Mouse (Mus musculus): ENCODE measurements around the gene Rhoh. TPM values are rescaled to one million over a fixed set of nuclear protein-coding genes. Genes with fewer than 3 reads are reported as not detected.
A peak's percentile ranks its signal among the peaks of the same experiment; 100 is the strongest.

The Rhoh gene
- total RNA-seq (2021), result 1 to 10 TPM in 1 of 2 experiments, under 1 TPM in 1; 0.81 to 1.1 TPM

DNA sequence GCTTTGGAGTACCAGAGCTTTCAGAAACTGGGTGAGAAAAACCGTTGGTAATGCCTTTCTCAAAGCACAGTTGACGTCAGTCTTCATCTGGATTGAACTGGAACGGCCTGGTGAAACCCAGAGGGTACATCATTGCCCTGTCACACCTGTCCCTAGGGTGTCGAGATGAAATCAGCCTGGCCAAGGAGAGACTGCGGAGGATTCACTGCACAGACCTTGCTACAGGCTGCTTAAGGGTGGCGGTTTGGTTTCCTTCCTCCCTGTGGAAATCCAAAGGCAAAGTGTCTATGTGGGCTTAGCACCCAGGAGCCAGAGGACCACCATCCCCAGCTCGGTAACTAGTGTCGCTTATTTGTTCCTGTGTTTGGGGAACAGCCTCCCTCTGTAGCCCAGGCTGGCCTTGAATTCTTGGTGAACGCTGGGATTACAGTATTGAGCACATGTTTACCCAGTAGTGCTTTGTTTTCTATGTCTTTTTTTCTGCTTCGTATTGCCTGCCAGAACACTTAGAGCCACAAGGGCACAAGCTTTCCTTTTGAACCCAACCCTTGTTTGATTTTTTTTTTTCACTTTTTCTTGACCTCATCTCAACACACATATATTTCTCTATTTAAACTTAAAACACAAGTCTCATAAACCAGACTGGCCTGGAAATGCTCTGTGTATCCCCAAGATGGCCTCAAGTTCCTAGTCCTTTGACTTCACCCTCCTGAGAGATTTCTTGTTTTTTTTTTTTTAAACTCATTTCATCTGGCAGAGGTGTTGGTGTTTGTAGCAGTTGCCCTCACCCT lies at the start of gene Rhoh:
TSS of gene Rhoh (plus strand) at position 60 of the 791 bp plus-strand sequence.
- no peak for DNase-seq (ENCODE audit: extremely low spot score in 1 of 2, low spot score in 1 of 2)

DNA sequence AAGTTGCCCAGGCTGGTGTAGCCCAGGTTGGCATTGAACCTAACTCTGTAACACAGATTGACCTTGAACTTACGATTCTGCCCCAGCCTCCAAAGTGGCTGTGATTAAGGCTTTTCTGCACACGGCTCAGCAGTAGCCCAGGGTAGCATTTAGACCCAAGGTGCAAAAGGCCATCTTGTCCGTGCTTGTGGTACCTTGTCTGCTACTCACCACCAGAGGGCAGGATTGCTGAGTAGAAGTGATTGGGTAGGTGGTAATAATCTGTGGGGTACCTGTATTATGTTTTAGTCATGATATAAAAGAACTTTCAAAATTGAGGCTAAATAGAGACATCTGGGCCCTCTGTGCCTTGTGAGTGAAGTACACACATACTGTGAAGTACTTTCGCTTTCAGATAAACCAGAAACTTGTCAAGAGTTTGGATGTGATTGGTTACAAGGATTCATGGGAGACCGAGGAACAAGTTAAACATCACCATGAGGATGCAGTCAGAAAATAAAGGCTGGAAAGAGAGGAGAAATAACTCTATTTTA lies 37.3 kb upstream of the Rhoh start:
- peak in 1 of 2 experiments; percentile 29 for DNase-seq (ENCODE audit: extremely low spot score in 1 of 2, low spot score in 1 of 2)

DNA sequence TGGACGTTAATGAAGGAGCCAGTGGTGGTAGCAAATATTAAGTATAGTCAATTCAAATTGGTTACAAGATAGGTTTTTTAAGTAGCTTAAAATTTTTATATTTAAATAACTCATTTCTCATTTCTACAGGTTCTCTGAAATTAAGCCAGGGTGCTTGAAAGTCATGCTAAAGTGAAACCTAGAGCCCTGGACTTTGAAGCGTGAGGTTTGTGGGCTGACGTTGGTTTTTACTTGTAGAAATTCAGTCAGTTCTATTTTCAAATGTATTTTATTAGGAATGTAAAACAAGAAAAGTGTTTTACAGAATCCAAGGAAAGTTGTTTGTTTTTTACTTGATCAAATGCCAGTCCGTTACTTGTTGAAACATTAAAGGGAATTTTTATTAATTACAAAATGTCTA lies 34.5 kb upstream of the Rhoh start:
- DNase-seq (ENCODE audit: extremely low spot score in 1 of 2, low spot score in 1 of 2), result no peak

DNA sequence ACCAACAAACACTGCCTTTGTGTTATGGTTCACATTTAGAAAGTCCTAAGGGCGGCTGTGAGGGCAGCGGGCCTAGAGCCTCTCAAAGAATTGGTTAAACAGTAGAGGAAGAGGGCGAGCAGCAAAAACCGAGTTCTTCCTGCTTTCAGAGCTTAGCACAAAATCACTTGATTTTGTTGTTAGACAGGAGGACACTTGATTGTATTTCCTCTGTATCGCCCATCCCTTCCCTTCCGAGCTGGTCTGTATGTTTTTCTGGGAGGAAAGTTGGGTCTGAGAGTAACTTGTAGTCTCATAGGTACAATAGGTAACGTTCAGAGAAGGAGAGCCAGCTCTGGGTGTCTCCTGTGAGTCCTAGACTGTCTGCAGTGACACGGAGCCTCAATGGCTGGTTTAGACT lies 33.9 kb upstream of the Rhoh start:
- no peak for DNase-seq (ENCODE audit: extremely low spot score in 1 of 2, low spot score in 1 of 2)

DNA sequence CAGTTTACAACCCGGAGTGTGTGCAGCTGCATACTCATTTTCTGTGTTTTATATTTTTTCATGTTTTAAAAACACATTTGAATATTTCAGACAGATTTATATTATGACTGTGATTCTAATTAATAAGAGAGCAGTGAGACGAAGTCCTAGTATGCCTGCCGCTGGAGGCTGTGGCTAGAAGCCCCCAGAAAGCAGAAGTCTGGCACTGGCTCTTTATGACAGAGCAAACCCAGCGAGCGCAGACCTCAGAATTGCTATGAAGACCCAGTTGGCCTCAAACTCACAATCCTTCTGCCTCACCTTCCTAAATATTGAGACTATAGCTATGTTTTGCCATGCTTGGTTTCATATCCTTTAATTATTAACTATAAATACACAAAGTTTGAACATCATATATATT lies 32.8 kb upstream of the Rhoh start:
- DNase-seq (ENCODE audit: extremely low spot score in 1 of 2, low spot score in 1 of 2), result no peak

DNA sequence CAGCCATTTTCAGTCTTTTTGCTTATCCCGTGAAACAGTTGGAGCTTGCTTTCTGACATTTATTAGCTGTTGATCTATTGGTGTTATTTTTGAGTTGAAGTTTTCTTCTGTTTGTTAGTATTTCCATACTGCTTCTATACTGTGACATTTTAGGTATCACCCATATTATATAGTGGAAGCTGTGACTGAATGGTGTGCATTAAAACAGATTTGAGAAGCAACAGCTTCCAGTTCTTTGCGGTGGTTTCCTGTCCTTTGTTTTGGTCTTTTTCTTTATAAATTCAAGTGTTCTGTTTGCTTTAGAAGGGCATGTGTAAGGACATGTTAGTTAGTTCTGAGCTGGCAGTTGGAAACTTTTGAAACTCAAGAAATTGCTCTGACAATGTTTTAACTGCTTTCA lies 32.0 kb upstream of the Rhoh start:
- DNase-seq (ENCODE audit: extremely low spot score in 1 of 2, low spot score in 1 of 2), result no peak

DNA sequence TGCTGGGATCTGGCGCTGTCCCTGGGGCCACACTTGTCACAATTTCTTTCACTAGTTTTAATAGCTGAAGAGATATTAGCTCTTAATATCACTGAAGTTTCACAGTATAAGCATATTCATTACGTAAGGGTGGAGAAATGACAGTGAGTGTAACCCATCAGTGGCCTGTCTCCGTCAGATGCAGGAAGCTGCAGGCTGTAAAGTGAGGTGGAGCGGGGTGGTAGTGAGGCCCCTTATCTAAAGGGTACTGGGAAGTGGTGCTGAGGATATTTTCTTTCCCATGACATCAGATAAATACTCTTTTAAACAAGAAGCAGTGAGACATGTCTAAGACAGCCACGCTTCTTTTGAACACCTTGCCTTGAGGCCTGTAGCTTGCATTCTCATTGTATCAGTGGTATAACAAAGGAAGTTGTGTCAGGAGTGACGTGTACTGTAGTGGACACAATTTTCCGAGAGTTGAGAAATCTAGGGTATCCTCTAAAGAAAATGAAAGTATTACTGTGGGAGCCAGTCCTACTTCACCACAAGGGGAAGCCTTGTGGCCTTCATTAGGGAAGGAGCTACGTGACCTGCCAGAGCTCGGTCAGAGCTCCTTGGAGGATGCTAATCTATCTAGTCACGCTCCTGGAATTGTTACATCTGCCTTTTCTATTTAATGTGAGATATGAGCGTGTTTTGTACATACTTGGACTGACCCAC lies 28.9 kb upstream of the Rhoh start:
- DNase-seq (ENCODE audit: extremely low spot score in 1 of 2, low spot score in 1 of 2), result no peak

DNA sequence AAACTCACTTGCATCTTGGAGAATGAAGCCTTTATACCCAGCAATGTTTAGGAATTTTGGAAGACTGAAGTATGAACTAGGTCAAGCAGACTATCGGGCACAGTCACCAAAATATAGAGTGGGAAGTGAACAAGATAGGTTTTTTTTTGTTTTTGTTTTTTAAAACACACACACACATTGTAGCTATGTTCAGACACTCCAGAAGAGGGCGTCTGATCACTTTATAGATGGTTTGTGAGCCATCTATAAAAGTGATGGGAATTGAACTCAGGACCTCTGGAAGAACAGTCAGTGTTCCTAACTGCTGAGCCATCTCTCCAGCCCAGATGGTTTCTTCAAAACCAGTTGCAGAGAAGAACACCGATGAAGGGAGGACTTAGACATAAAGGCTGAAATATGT lies 27.9 kb upstream of the Rhoh start:
- DNase-seq (ENCODE audit: extremely low spot score in 1 of 2, low spot score in 1 of 2), result no peak

DNA sequence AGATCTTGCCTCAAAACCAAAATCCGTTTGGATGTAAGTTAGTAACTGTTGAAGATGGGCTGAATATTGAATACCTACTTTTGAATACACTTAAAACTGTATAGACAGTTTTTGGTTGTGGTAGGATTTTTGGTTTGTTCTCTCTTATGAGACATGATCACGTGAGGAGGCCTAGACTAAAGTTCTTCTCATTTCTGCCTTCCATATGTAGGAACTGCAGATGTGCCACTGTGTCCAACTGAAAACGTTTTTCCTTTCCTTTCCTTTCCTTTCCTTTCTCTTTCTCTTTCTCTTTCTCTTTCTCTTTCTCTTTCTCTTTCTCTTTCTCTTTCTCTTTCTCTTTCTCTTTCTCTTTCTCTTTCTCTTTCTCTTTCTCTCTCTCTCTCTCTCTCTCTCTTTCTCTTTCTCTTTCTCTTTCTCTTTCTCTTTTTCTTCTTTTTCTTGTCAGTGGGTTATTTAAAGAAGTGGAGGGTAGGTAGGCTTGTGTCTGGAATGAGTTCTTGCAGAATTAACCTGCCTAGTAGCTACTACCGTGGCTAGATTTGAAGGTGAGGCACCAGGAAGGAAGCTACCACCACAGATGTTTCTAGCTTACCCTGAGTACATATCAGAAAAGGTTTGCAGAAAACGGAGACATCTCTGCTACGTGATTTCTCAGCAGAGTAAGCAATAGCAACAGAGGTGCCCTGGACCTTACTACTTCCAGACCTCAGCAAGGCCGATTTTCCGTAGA lies 27.1 kb upstream of the Rhoh start:
- no peak for DNase-seq (ENCODE audit: extremely low spot score in 1 of 2, low spot score in 1 of 2)

DNA sequence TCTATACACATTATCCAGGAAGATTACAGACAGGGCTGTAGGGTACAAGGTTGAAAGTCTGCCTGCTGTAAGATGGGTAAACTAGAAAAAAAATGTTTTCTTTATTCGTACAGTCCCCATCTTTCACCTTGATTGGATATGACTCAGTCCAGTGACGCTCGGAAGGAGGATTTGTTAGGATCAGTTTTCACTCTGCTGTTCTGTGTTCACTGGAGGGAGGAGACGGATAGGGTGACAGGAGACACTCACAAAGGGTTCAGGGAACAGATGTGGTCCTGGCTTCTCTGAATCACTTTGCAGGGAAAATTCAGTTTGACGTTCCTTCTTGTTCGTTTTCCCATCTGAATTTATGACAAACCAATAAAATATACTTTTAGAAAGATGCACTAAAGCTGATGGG lies 23.0 kb upstream of the Rhoh start:
- DNase-seq (ENCODE audit: extremely low spot score in 1 of 2, low spot score in 1 of 2), result no peak

DNA sequence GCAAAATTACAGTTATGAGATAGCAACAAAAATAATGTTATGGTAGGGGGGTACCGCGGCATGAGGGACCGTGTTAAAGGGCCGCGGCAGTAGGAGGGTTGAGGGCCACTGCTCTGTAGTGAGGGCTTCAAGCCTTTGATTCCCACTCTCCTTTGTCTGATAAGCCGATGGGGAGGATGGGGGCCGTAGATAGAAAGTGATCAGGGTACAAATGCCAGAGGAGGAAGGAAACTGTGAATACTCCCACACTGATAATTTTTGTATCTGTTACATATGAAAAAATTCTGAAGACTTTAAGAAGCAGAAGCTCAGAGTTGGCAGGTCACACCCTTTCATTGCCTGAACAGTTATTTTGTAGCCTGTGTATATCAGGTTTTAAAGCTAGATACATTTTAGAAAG lies 18.1 kb upstream of the Rhoh start:
- no peak for DNase-seq (ENCODE audit: extremely low spot score in 1 of 2, low spot score in 1 of 2)

DNA sequence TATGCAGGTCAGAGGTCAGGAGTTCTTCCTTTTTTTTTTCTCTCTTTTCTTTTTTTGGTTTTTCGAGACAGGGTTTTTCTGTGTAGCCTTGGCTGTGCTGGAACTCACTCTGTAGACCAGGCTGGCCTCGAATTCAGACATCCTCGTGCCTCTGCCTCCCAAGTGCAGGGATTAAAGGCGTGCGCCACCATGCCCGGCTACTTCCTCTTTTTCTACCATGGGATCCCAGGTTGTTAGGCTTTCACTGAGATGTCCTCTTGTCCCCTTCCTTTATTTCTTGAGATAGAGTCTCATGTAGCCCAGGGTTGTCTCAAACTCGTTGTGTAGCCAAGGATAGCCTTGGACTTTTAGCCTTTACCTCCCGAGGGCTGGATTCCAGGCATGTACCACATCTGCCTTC lies 14.5 kb upstream of the Rhoh start:
- DNase-seq (ENCODE audit: extremely low spot score in 1 of 2, low spot score in 1 of 2), result no peak

DNA sequence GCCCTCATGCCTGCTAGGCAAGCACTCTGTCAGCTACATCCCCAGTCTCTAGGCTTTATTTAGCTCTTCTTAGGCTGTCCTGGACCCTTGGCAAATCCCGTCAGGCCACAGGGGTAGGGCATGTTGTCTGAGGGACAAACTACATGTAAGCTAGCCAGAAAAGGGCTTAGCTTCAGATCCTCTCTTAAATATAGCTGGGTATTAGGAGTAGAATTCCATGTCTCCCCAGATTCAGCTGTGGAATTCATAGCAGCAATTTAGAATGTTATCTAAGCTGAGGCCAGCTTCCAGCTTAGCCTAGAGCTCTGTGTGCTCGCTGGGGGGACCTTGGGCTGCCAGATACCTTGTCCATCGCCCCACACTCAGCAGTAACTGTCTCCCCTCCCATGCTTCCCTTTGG lies 14.1 kb upstream of the Rhoh start:
- DNase-seq (ENCODE audit: extremely low spot score in 1 of 2, low spot score in 1 of 2), result no peak

DNA sequence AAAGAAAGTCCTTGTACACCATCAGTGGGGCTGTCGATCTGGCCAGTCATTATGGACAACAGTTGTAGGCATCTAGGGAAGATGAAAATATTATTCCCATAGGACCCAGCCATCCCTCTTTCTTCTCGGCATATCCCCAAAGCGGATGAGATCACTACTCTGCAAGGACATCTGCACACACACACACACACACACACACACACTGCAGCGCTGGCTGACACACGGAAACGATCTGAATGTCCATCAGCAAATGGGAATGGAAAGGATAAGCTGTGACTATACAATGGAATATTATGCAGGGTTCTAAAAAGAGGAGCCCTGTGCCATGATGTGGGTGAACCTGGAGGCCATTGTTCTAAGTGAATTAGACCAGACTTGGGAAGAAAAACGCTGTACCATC lies 13.4 kb upstream of the Rhoh start:
- DNase-seq (ENCODE audit: extremely low spot score in 1 of 2, low spot score in 1 of 2), result no peak

DNA sequence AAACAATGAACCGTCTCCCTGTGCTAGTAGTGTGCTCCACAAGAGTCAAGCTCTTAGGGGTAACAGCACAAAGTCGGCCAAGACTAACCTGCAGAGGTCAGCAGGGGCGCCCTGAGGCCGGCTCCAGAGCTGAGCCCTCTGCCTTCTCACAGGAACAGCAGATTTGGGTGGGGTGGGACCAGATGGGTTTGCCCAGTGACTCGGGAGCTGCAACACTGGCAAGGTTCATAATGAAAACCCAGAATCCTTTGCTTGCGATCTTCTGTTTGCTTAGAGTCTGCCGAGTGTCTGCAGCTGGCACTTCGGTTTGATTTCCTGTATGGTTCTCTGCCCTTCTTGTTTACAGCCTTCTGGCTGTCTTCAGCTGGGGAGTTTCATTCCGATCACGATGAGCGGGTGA lies 10.2 kb upstream of the Rhoh start:
- no peak for DNase-seq (ENCODE audit: extremely low spot score in 1 of 2, low spot score in 1 of 2)

DNA sequence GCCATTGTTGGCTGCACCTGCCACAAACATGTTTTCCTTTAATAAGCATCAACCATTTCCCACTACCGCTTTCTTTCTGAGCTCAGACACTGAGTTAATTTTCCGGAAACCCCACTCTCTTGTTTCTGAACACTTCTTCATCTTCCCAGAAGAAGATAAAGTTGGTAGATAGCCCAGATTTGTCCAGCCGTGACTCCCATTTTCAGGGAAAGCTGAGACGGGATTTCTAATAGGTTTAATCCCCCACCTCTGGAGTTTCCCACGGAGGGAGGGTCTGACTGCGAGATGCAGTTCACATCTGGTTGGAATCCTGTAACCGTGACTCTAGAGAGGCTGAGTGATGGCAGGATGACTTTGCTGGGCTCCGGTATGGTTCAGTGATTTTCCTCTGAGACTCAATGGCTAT lies 6.2 kb upstream of the Rhoh start:
- no peak for DNase-seq (ENCODE audit: extremely low spot score in 1 of 2, low spot score in 1 of 2)

DNA sequence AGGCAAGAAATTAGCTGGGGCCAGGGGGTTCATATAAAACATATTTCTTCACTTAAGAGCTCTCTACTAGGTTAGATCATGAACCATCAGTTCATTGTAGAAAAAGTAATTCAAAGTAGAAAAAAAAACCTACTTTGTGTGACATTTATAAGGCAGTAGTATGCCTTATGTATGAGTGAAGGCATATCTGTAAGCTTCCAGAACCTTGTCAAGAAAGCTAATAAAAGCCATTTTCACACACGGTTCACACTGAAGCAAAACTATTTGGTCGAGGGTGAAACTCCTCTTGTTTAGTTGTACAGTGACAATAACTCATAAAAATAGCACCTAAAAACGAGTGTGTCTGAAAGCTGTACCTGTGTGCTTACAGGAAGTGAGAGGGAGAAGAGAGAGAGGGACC lies 5.4 kb upstream of the Rhoh start:
- DNase-seq (ENCODE audit: extremely low spot score in 1 of 2, low spot score in 1 of 2), result no peak

DNA sequence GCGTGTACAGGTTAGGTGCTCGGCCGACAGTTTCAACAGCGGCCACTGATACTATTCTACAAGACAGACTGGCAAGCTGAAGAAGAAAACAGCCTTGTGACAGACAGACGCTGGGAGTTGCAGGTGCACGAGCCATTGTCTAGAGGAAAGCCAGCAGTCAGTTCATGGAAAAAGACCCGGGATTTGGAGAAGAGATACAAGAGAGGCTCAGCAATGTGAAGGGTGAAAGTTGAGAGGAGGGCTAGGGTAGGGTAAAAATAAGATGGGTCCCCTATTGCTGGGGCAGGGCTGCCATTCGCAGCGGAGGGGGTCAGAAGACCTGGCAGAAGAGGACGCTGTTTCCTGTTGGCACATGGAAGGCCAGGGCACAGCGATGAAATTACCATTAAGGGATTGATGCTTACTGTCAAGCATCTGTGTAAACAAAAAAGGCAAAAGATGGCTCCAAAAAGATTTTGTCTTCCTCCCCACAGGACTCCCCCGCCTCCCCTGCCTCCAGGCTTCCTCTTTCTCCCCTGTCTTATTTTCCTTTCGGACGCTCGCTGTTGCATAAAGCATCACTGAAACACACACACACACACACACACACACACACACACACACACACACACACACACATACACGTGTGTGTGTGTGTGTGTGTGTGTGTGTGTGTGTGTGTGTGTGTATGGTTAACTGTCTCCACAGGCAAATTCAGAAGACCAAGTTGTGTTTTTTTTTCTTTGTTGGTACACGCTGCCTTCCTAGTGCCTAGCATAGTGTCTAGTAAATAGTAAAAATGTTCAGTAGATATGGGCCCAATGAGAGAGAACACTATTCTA lies 4.2 kb upstream of the Rhoh start:
- no peak for DNase-seq (ENCODE audit: extremely low spot score in 1 of 2, low spot score in 1 of 2)

DNA sequence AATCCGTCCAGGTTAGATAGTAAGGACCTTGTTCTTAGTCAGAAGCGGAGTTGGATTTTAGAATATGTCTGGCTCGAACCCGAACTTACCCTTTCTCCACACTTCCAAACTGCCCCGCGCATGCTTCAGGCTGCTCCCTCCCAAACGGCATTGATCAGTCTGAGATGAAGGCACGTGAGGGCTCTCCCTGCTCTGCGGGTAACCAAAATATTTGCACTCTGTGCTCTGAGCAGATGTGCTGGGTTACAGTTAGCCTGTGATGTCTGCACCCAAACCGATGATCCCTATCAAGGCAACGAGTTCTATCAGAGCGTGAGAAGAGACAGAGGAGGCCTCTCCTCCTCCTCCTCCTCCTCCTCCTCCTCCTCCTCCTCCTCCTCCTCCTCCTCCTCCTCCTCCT lies 3.1 kb upstream of the Rhoh start:
- no peak for DNase-seq (ENCODE audit: extremely low spot score in 1 of 2, low spot score in 1 of 2)

DNA sequence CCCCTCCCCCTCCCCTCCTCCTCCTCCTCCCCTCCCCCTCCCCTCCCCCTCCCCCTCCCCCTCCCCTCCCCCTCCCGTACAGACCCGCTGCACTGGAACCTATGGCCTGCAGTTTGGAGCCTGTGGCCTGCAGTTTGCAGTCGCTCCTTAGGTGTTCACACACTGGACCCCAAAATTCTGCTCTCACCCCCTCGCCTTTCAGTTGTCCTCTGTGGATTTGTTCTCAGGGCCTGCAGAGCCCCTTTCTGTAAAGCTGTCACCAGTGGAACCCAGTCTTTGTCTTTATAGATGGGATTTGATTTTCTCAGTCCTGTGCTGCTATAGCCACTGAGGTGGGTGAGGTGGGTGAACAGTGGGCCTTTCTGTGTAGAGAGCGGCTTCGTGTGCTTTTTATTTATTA lies 2.7 kb upstream of the Rhoh start:
- no peak for DNase-seq (ENCODE audit: extremely low spot score in 1 of 2, low spot score in 1 of 2)

All from layer of hippocampus, postnatal 25 days (tissue).